Mouse (Mus musculus) olfactory bulb, adult 2 months (tissue): ENCODE measurements around the gene Phykpl.

ENCODE experiments used
- CTCF ChIP-seq: fragments of 200-500 bp; IDR thresholded peaks from 2 replicates; pipeline ENCODE4 v1.5.1; 2012; ENCODE audit warnings: low read depth, mild to moderate bottlenecking, low read length, moderate library complexity; ENCODE audit not compliant: insufficient read depth
- POLR2A ChIP-seq: fragments of 200-500 bp; IDR thresholded peaks from 2 replicates; pipeline ENCODE4 v1.6.1; 2012; ENCODE audit warnings: mild to moderate bottlenecking, low read depth, low read length, moderate library complexity; ENCODE audit not compliant: insufficient read depth

GRCm38 (mm10) chr11:51545811-51546210, 38.7 kb upstream of the Phykpl start:
- TF ChIP-seq CTCF (no peak), POLR2A (no peak)
